ENCODE assay signal across 8 mouse cellular contexts in the genomic region with DNA sequence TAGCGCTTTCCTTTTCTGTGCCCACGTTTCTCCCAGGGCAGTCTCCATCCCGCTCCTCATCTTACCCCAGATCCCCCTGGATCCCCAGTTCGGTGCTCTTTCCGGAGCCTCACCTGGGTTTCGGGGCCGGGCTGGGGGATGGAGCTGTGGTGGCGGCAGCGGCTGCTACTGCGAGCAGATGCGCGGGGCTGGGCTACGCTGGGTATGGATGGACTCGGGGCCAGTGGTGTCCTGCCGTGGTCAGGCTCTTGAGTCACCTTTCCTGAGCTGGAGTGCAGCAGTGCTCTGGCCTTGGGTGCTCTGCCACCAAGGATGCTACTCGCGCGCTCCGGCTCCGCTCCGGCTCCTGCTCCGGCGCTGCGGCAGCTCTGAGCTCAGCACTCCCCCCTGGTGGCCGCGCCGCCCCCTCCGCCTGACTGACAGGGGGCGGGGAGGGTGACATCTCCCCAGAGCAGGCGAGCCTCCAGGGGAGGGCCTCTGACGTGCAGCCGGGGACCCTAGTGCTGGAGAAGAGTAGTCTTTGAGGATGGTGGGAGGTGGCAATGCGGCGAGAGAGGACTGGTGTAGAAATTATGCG. TPM values are rescaled to one million over a fixed set of nuclear protein-coding genes. Genes with fewer than 3 reads are reported as not detected.
DNase-seq lines count a peak whose midpoint lies in the region; ATAC-seq and TF ChIP-seq lines count a peak whose summit lies in the region.

A gene (minus strand): TSS at position 404 of the 577 bp plus-strand sequence.

- H3K27me3 ChIP-seq in heart, embryonic 12.5 days (replicated peaks) = peaks cover 70% of the 10 kb centered on the region
- peaks cover 53% of the 10 kb centered on the region for H3K27me3 ChIP-seq in liver, embryonic 15.5 days

- no peak within 1 kb of the TSS for H3K9ac ChIP-seq in heart, embryonic 12.5 days
- no peak within 1 kb of the TSS for H3K9ac ChIP-seq in liver, embryonic 15.5 days

- H3K27ac ChIP-seq in heart, embryonic 12.5 days (ENCODE audit: poor library complexity, severe bottlenecking) = no peak within 1 kb of the TSS
- no peak within 1 kb of the TSS for H3K27ac ChIP-seq in liver, embryonic 15.5 days (replicated peaks)
- H3K27ac ChIP-seq in olfactory bulb, adult 2 months (ENCODE audit: insufficient read depth, low read depth, low read length) = peak within 1 kb of the TSS; percentile 75

- peak within 1 kb of the TSS; percentile 66 for H3K4me2 ChIP-seq in heart, embryonic 12.5 days
- H3K4me2 ChIP-seq in liver, embryonic 15.5 days = peak within 1 kb of the TSS; percentile 23

- H3K36me3 ChIP-seq in heart, embryonic 12.5 days = no peaks in the 10 kb centered on the region
- no peaks in the 10 kb centered on the region for H3K36me3 ChIP-seq in liver, embryonic 15.5 days (replicated peaks)

- peak; percentile 80 to 81 for DNase-seq in B cell, adult 2 months
- DNase-seq in embryo, embryonic 11 days = peak; percentile 79
- peak; percentile 70 for DNase-seq in kidney, postnatal 10 days
- peak; percentile 67 to 71 for DNase-seq in thymus, postnatal 36 days

- peak; percentile 35; the same call in 1 of the 2 replicates for TF ChIP-seq POLR2A in olfactory bulb, adult 2 months (IDR thresholded peaks at IDR 0.05; ENCODE audit: insufficient read depth, low read depth, low read length)

- H3K4me3 ChIP-seq in heart, embryonic 12.5 days = peak within 1 kb of the TSS; percentile 37
- H3K4me3 ChIP-seq in liver, embryonic 15.5 days (replicated peaks) = 0 out of 2 replicates have a peak within 1 kb of the TSS, but pooled peaks have one; percentile 6
- peak within 1 kb of the TSS; percentile 67 for H3K4me3 ChIP-seq in olfactory bulb, adult 2 months (ENCODE audit: insufficient read depth, low read depth, low read length)

- peak; percentile 77 for TF ChIP-seq CTCF in olfactory bulb, adult 2 months (IDR thresholded peaks at IDR 0.05; ENCODE audit: insufficient read depth, low read depth, low read length)

- H3K9me3 ChIP-seq in heart, embryonic 12.5 days (replicated peaks) = 0 out of 2 replicates have a peak, but pooled peaks cover 8% of the 10 kb centered on the region
- 0 out of 2 replicates have a peak, but pooled peaks cover 3% of the 10 kb centered on the region for H3K9me3 ChIP-seq in liver, embryonic 15.5 days (replicated peaks)

- peak; percentile 65 for ATAC-seq in activated CD4-positive, CD25-positive, alpha-beta regulatory T cell, adult 4 months
- peak; percentile 29; the same call in 1 of the 2 replicates for ATAC-seq in heart, embryonic 12.5 days (ENCODE audit: insufficient number of reproducible peaks, low FRiP score)
- ATAC-seq in liver, embryonic 15.5 days (ENCODE audit: insufficient read depth) = no peak

- H3K4me1 ChIP-seq in heart, embryonic 12.5 days (replicated peaks) = peaks cover 11% of the 10 kb centered on the region
- H3K4me1 ChIP-seq in liver, embryonic 15.5 days (replicated peaks) = 0 out of 2 replicates have a peak, but pooled peaks cover 3% of the 10 kb centered on the region
- H3K4me1 ChIP-seq in olfactory bulb, adult 2 months (ENCODE audit: control insufficient read depth, insufficient read depth, low read length) = peaks cover 10% of the 10 kb centered on the region

- 2% methylated on average over 35 of the region's 35 CpGs for WGBS in heart, embryonic 12.5 days
- 3% methylated on average over 35 of the region's 35 CpGs for WGBS in liver, embryonic 15.5 days (ENCODE audit: insufficient replicate concordance)
- 1% methylated on average over 35 of the region's 35 CpGs for WGBS in olfactory bulb, adult 2 months

RNA-seq across cellular contexts. Expression of the gene that starts here (rescaled TPM):
- polyA plus RNA-seq in activated CD4-positive, CD25-positive, alpha-beta regulatory T cell, adult 4 months (2017; shearing (Covaris generic)) = under 1 TPM; 0.33 to 0.62 TPM
- polyA plus RNA-seq in heart, embryonic 12.5 days (2016; fragmentation: Nextera tagmentation; extraction: Ambion mirVana) = 0.18 and 0.37 TPM in 2 replicates
- not detected in 2 replicates for polyA plus RNA-seq in liver, embryonic 15.5 days (2015; fragmentation: Nextera tagmentation; extraction: Ambion mirVana)
- polyA plus RNA-seq in olfactory bulb, adult 2 months (2012; ENCODE audit: insufficient read depth, insufficient read length, low replicate concordance, missing spikeins) = not detected in 2 replicates

Comparison
In these comparisons a context has a peak if more than half of its experiments do, and no peak if none do; other contexts are left out.
1. Peak in ATAC-seq in activated CD4-positive, CD25-positive, alpha-beta regulatory T cell, adult 4 months; RNA of the gene not detected or under 1 TPM.
2. Peak in ATAC-seq, H3K4me3 ChIP-seq and H3K4me2 ChIP-seq in heart, embryonic 12.5 days; RNA of the gene not detected or under 1 TPM.
3. H3K4me3 ChIP-seq: peak in every context shown above with its lines; median percentile 67 in olfactory bulb, adult 2 months; 37 in heart, embryonic 12.5 days; 6 in liver, embryonic 15.5 days.